Mouse (Mus musculus): ENCODE measurements around the gene Spg7. TPM values are rescaled to one million over a fixed set of nuclear protein-coding genes. Genes with fewer than 3 reads are reported as not detected.

The Spg7 gene
- polyA plus RNA-seq, 1 experiment: 79.3 TPM

GRCm38 (mm10) chr8:123135406-123135805 is 72.7 kb downstream of the Spg7 start:
- Histone ChIP-seq H3K9me3 (replicated peaks; ENCODE audit: control insufficient read depth, insufficient read depth, low read length, poor library complexity, severe bottlenecking) (no peaks in the 10 kb centered on the region), H3K9ac (ENCODE audit: low read depth, poor library complexity, severe bottlenecking) (no peak overlapping the region), H3K4me1 (ENCODE audit: control insufficient read depth, insufficient read depth, low read length) (no peaks in the 10 kb centered on the region), H3K36me3 (ENCODE audit: control insufficient read depth, insufficient read depth, low read length, poor library complexity, severe bottlenecking) (no peaks in the 10 kb centered on the region), H3K27me3 (ENCODE audit: control insufficient read depth, insufficient read depth, low read length, poor library complexity, severe bottlenecking) (no peaks in the 10 kb centered on the region), H3K4me3 (ENCODE audit: low read depth, low read length) (no peak overlapping the region), H3K27ac (ENCODE audit: insufficient read depth, low read length) (no peak overlapping the region)
- TF ChIP-seq CTCF (IDR thresholded peaks at IDR 0.05; ENCODE audit: low read depth, low read length) (no peak), EP300 (IDR thresholded peaks at IDR 0.05; ENCODE audit: insufficient read depth, low read depth, low read length) (no peak), POLR2A (IDR thresholded peaks at IDR 0.05; ENCODE audit: insufficient read depth, low read length) (no peak)

DNA sequence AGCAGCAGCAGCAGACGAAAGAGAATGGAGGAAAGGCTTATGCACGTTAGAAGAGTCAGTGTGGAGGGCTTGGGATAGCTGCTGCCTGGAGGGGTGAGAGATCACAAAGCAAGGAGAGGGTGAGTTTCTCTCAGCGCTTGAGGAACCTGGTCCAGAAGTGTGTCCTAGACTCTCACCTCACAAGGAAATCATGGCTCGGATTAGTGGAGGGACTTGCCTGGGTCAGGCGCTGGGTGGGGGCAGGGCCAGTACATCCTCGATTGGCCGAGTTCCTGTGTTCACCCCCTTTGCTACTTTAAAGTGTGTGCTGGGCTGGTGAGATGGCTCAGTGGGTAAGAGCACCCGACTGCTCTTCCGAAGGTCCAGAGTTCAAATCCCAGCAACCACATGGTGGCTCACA is 73.1 kb downstream of the Spg7 start:
- Histone ChIP-seq H3K4me3 (ENCODE audit: low read depth, low read length) (no peak overlapping the region), H3K9me3 (replicated peaks; ENCODE audit: control insufficient read depth, insufficient read depth, low read length, poor library complexity, severe bottlenecking) (no peaks in the 10 kb centered on the region), H3K9ac (ENCODE audit: low read depth, poor library complexity, severe bottlenecking) (no peak overlapping the region), H3K27ac (ENCODE audit: insufficient read depth, low read length) (no peak overlapping the region), H3K27me3 (ENCODE audit: control insufficient read depth, insufficient read depth, low read length, poor library complexity, severe bottlenecking) (no peaks in the 10 kb centered on the region), H3K4me1 (ENCODE audit: control insufficient read depth, insufficient read depth, low read length) (no peaks in the 10 kb centered on the region), H3K36me3 (ENCODE audit: control insufficient read depth, insufficient read depth, low read length, poor library complexity, severe bottlenecking) (no peaks in the 10 kb centered on the region)
- TF ChIP-seq CTCF (IDR thresholded peaks at IDR 0.05; ENCODE audit: low read depth, low read length) (no peak), EP300 (IDR thresholded peaks at IDR 0.05; ENCODE audit: insufficient read depth, low read depth, low read length) (no peak)

DNA sequence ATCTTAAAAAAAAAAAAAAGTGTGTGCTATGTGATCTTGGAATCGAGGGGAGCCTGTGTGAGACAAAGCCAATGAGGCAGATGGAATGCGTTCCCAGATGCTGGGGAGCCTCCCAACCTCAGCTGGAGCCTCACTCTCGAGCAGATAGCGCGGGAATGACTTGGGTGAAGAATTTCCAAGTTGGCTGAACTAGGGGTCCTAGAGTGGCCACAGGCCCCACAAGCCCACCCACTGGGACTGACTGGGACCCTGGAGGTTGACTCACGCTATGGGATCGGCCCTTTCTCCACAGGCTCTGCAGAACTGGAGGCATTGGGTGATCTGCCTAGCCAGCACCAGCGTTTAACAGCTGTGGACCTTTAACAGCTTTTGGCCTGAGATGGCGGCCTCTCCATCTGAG is 73.5 kb downstream of the Spg7 start:
- H3K4me1 ChIP-seq (ENCODE audit: control insufficient read depth, insufficient read depth, low read length): no peaks in the 10 kb centered on the region
- no peaks in the 10 kb centered on the region for H3K27me3 ChIP-seq (ENCODE audit: control insufficient read depth, insufficient read depth, low read length, poor library complexity, severe bottlenecking)
- H3K27ac ChIP-seq (ENCODE audit: insufficient read depth, low read length): no peak overlapping the region
- TF ChIP-seq EP300 (IDR thresholded peaks at IDR 0.05; ENCODE audit: insufficient read depth, low read depth, low read length) (no peak), POLR2A (IDR thresholded peaks at IDR 0.05; ENCODE audit: insufficient read depth, low read length) (no peak), CTCF (IDR thresholded peaks at IDR 0.05; ENCODE audit: low read depth, low read length) (no peak)
- H3K4me3 ChIP-seq (ENCODE audit: low read depth, low read length): no peak overlapping the region
- H3K9ac ChIP-seq (ENCODE audit: low read depth, poor library complexity, severe bottlenecking): no peak overlapping the region
- H3K9me3 ChIP-seq (replicated peaks; ENCODE audit: control insufficient read depth, insufficient read depth, low read length, poor library complexity, severe bottlenecking): no peaks in the 10 kb centered on the region
- H3K36me3 ChIP-seq (ENCODE audit: control insufficient read depth, insufficient read depth, low read length, poor library complexity, severe bottlenecking): no peaks in the 10 kb centered on the region

- no peaks in the 10 kb centered on the region for H3K4me1 ChIP-seq (ENCODE audit: control insufficient read depth, insufficient read depth, low read length)
- TF ChIP-seq CTCF (IDR thresholded peaks at IDR 0.05; ENCODE audit: low read depth, low read length) (no peak), EP300 (IDR thresholded peaks at IDR 0.05; ENCODE audit: insufficient read depth, low read depth, low read length) (no peak), POLR2A (IDR thresholded peaks at IDR 0.05; ENCODE audit: insufficient read depth, low read length) (no peak)
- H3K36me3 ChIP-seq (ENCODE audit: control insufficient read depth, insufficient read depth, low read length, poor library complexity, severe bottlenecking): no peaks in the 10 kb centered on the region
- no peaks in the 10 kb centered on the region for H3K9me3 ChIP-seq (replicated peaks; ENCODE audit: control insufficient read depth, insufficient read depth, low read length, poor library complexity, severe bottlenecking)
- H3K27me3 ChIP-seq (ENCODE audit: control insufficient read depth, insufficient read depth, low read length, poor library complexity, severe bottlenecking): no peaks in the 10 kb centered on the region
- no peak overlapping the region for H3K27ac ChIP-seq (ENCODE audit: insufficient read depth, low read length)
- no peak overlapping the region for H3K9ac ChIP-seq (ENCODE audit: low read depth, poor library complexity, severe bottlenecking)
- no peak overlapping the region for H3K4me3 ChIP-seq (ENCODE audit: low read depth, low read length)
These were observed 74.9 kb downstream of the Spg7 start for GRCm38 (mm10) chr8:123137645-123138077.

GRCm38 (mm10) chr8:123138741-123139140 is 76.0 kb downstream of the Spg7 start:
- Histone ChIP-seq H3K4me3 (ENCODE audit: low read depth, low read length) (no peak overlapping the region), H3K9me3 (replicated peaks; ENCODE audit: control insufficient read depth, insufficient read depth, low read length, poor library complexity, severe bottlenecking) (no peaks in the 10 kb centered on the region), H3K9ac (ENCODE audit: low read depth, poor library complexity, severe bottlenecking) (no peak overlapping the region), H3K27ac (ENCODE audit: insufficient read depth, low read length) (no peak overlapping the region), H3K36me3 (ENCODE audit: control insufficient read depth, insufficient read depth, low read length, poor library complexity, severe bottlenecking) (no peaks in the 10 kb centered on the region), H3K27me3 (ENCODE audit: control insufficient read depth, insufficient read depth, low read length, poor library complexity, severe bottlenecking) (no peaks in the 10 kb centered on the region), H3K4me1 (ENCODE audit: control insufficient read depth, insufficient read depth, low read length) (no peaks in the 10 kb centered on the region)
- TF ChIP-seq CTCF (IDR thresholded peaks at IDR 0.05; ENCODE audit: low read depth, low read length): no peak
- no peak for TF ChIP-seq POLR2A (IDR thresholded peaks at IDR 0.05; ENCODE audit: insufficient read depth, low read length)
- TF ChIP-seq EP300 (IDR thresholded peaks at IDR 0.05; ENCODE audit: insufficient read depth, low read depth, low read length): no peak

DNA sequence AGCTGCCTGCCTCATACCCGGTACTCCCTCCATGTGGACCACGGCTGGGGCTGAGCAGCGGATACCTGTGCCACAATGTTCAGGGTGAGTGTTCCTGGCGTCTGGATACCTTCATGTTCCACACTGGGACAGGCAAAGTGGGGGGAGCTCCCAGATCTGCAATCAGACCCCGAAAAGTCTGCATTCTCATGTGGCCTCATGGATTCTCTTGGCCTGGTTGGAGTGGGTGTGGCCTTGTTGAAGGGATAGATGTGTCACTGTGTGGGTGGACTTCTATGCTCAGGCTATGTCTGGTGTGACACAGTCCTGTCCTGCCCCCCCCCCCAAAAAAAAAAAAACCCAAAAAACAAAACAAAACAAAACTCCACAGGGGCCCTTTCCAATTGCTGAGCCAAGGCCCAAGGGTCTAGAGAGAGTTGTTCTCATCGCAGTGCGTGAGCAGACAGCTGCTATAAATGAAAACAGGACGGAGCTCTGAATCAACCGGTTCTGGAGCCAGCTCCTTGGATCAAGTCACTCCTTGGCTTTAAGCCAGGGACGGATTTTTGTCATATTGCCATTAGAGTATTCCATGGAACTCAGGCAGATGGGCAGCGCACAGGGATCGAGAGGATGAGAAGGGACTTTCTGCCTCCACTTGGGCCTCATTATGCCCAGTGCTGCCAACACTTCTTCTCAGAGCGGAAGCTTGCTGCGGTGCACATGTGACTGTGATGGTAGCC is 79.2 kb downstream of the Spg7 start:
- Histone ChIP-seq H3K27ac (ENCODE audit: insufficient read depth, low read length) (no peak overlapping the region), H3K27me3 (ENCODE audit: control insufficient read depth, insufficient read depth, low read length, poor library complexity, severe bottlenecking) (no peaks in the 10 kb centered on the region), H3K9me3 (replicated peaks; ENCODE audit: control insufficient read depth, insufficient read depth, low read length, poor library complexity, severe bottlenecking) (no peaks in the 10 kb centered on the region), H3K4me1 (ENCODE audit: control insufficient read depth, insufficient read depth, low read length) (no peaks in the 10 kb centered on the region), H3K9ac (ENCODE audit: low read depth, poor library complexity, severe bottlenecking) (no peak overlapping the region), H3K4me3 (ENCODE audit: low read depth, low read length) (no peak overlapping the region), H3K36me3 (ENCODE audit: control insufficient read depth, insufficient read depth, low read length, poor library complexity, severe bottlenecking) (no peaks in the 10 kb centered on the region)
- TF ChIP-seq CTCF (IDR thresholded peaks at IDR 0.05; ENCODE audit: low read depth, low read length) (no peak), POLR2A (IDR thresholded peaks at IDR 0.05; ENCODE audit: insufficient read depth, low read length) (no peak), EP300 (IDR thresholded peaks at IDR 0.05; ENCODE audit: insufficient read depth, low read depth, low read length) (no peak)

Measured in ES-Bruce4 (cell line).